Mouse (Mus musculus): Measurements from ENCODE around the gene Lrrc61. TPM values are rescaled to one million over a fixed set of nuclear protein-coding genes. Genes with fewer than 3 reads are reported as not detected.

Lrrc61 gene
- polyA plus RNA-seq, 1 experiment from 2014 or later: 8.6 TPM

GRCm38 (mm10) chr6:48593158-48594042 lies 38.8 kb downstream of the Lrrc61 start, which contains the start of the genes Repin1 and Gm44965:
TSS of gene Repin1 (plus strand) at chr6:48593883.
TSS of gene Gm44965 (plus strand) at chr6:48593941.
- ATAC-seq (ENCODE audit: insufficient number of reproducible peaks, low FRiP score): peak; percentile 93

GRCm38 (mm10) chr6:48594043-48594738 lies 39.6 kb downstream of the Lrrc61 start:
- under 1% methylated on average over 39 of the region's 41 CpGs for WGBS
- peak; percentile 44 for ATAC-seq (ENCODE audit: insufficient number of reproducible peaks, low FRiP score)
- peaks cover 42% of the 10 kb centered on the region for H3K36me3 ChIP-seq
- H3K4me1 ChIP-seq (replicated peaks): peaks cover 29% of the 10 kb centered on the region
- H3K4me2 ChIP-seq: peak overlapping the region; percentile 88
- H3K9ac ChIP-seq: peak overlapping the region; percentile 95
- H3K4me3 ChIP-seq: peak overlapping the region; percentile 92
- H3K27me3 ChIP-seq (replicated peaks): no peaks in the 10 kb centered on the region
- peaks cover 25% of the 10 kb centered on the region for H3K9me3 ChIP-seq (replicated peaks)
- H3K27ac ChIP-seq (ENCODE audit: poor library complexity, severe bottlenecking): peak overlapping the region; percentile 93

More at GRCm38 (mm10) chr6:48593158-48594042, 38.8 kb downstream of the Lrrc61 start, which contains the start of the genes Repin1 and Gm44965:
- 9% methylated on average over 44 of the region's 45 CpGs for WGBS
- Histone ChIP-seq H3K9me3 (replicated peaks) (peaks cover 25% of the 10 kb centered on the region), H3K4me1 (replicated peaks) (peaks cover 33% of the 10 kb centered on the region), H3K27me3 (replicated peaks) (no peaks in the 10 kb centered on the region), H3K27ac (ENCODE audit: poor library complexity, severe bottlenecking) (peak within 1 kb of the TSS; percentile 93), H3K4me3 (peak within 1 kb of the TSS; percentile 92), H3K4me2 (peak within 1 kb of the TSS; percentile 88), H3K9ac (peak within 1 kb of the TSS; percentile 95), H3K36me3 (peaks cover 34% of the 10 kb centered on the region)

- H3K9me3 ChIP-seq (replicated peaks): peaks cover 25% of the 10 kb centered on the region
Observed at GRCm38 (mm10) chr6:48595278-48595677, 40.7 kb downstream of the Lrrc61 start.

GRCm38 (mm10) chr6:48596545-48597232 lies 42.1 kb downstream of the Lrrc61 start:
- no peak for ATAC-seq (ENCODE audit: insufficient number of reproducible peaks, low FRiP score)
- Histone ChIP-seq H3K9ac (no peak overlapping the region), H3K36me3 (peaks cover 53% of the 10 kb centered on the region), H3K4me1 (replicated peaks) (peaks cover 24% of the 10 kb centered on the region), H3K4me3 (no peak overlapping the region), H3K27me3 (replicated peaks) (no peaks in the 10 kb centered on the region), H3K9me3 (replicated peaks) (peaks cover 25% of the 10 kb centered on the region), H3K4me2 (no peak overlapping the region), H3K27ac (ENCODE audit: poor library complexity, severe bottlenecking) (no peak overlapping the region)
- 91% methylated on average over 45 of the region's 45 CpGs for WGBS

More at GRCm38 (mm10) chr6:48595278-48595677, 40.7 kb downstream of the Lrrc61 start:
- Histone ChIP-seq H3K27ac (ENCODE audit: poor library complexity, severe bottlenecking) (no peak overlapping the region), H3K4me2 (peak overlapping the region; percentile 88), H3K27me3 (replicated peaks) (no peaks in the 10 kb centered on the region), H3K4me1 (replicated peaks) (peaks cover 19% of the 10 kb centered on the region), H3K4me3 (peak overlapping the region; percentile 92), H3K9ac (peak overlapping the region; percentile 95; the same call in 1 of the 2 replicates), H3K36me3 (peaks cover 52% of the 10 kb centered on the region)
- no peak for ATAC-seq (ENCODE audit: insufficient number of reproducible peaks, low FRiP score)
- 67% methylated on average over 1 of the region's 1 CpGs for WGBS

DNA sequence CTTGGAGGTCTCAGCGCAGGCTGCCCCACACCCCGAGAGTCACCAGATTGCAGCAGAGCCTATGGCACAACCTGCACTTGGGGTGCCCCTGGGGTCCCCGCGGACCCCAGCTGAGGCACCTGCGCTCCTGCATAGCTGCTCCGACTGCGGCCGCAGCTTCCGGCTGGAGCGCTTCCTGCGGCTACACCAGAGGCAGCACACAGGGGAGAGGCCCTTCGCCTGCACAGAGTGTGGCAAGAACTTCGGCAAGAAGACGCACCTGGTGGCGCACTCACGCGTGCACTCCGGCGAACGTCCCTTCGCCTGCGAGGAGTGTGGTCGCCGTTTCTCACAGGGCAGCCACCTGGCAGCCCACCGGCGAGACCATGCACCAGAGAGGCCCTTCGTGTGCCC lies 42.6 kb downstream of the Lrrc61 start:
- no peak overlapping the region for H3K4me3 ChIP-seq

GRCm38 (mm10) chr6:48600594-48600993 lies 46.0 kb downstream of the Lrrc61 start:
- peaks cover 25% of the 10 kb centered on the region for H3K9me3 ChIP-seq (replicated peaks)
- H3K27me3 ChIP-seq (replicated peaks): no peaks in the 10 kb centered on the region
- peaks cover 50% of the 10 kb centered on the region for H3K36me3 ChIP-seq
- ATAC-seq (ENCODE audit: insufficient number of reproducible peaks, low FRiP score): no peak
- no peak overlapping the region for H3K4me3 ChIP-seq
- no peak overlapping the region for H3K4me2 ChIP-seq
- peaks cover 15% of the 10 kb centered on the region for H3K4me1 ChIP-seq (replicated peaks)
- 0 out of 2 replicates have a peak overlapping the region, but pooled peaks have one; percentile 79 for H3K9ac ChIP-seq
- WGBS: 82% methylated on average over 1 of the region's 1 CpGs
- no peak overlapping the region for H3K27ac ChIP-seq (ENCODE audit: poor library complexity, severe bottlenecking)

More for the DNA sequence above, 42.6 kb downstream of the Lrrc61 start:
- Histone ChIP-seq H3K27ac (ENCODE audit: poor library complexity, severe bottlenecking) (no peak overlapping the region), H3K36me3 (peaks cover 53% of the 10 kb centered on the region), H3K9me3 (replicated peaks) (peaks cover 25% of the 10 kb centered on the region), H3K9ac (no peak overlapping the region), H3K27me3 (replicated peaks) (no peaks in the 10 kb centered on the region), H3K4me2 (no peak overlapping the region), H3K4me1 (replicated peaks) (peaks cover 24% of the 10 kb centered on the region)
- 94% methylated on average over 27 of the region's 27 CpGs for WGBS
- no peak for ATAC-seq (ENCODE audit: insufficient number of reproducible peaks, low FRiP score)

GRCm38 (mm10) chr6:48601271-48602079 lies 46.9 kb downstream of the Lrrc61 start, which contains the start of gene Zfp775:
TSS of gene Zfp775 (plus strand) at chr6:48602063.
- Histone ChIP-seq H3K36me3 (peaks cover 41% of the 10 kb centered on the region), H3K27me3 (replicated peaks) (no peaks in the 10 kb centered on the region), H3K27ac (ENCODE audit: poor library complexity, severe bottlenecking) (peak within 1 kb of the TSS; percentile 74), H3K4me1 (replicated peaks) (peaks cover 13% of the 10 kb centered on the region), H3K9ac (peak within 1 kb of the TSS; percentile 86), H3K4me3 (peak within 1 kb of the TSS; percentile 71), H3K9me3 (replicated peaks) (peaks cover 20% of the 10 kb centered on the region), H3K4me2 (peak within 1 kb of the TSS; percentile 85)
- WGBS: 4% methylated on average over 42 of the region's 42 CpGs
- ATAC-seq (ENCODE audit: insufficient number of reproducible peaks, low FRiP score): peak; percentile 99

GRCm38 (mm10) chr6:48602080-48602741 lies 47.6 kb downstream of the Lrrc61 start:
- ATAC-seq (ENCODE audit: insufficient number of reproducible peaks, low FRiP score): peak; percentile 74
- Histone ChIP-seq H3K4me2 (peak overlapping the region; percentile 85), H3K36me3 (peaks cover 34% of the 10 kb centered on the region), H3K4me3 (peak overlapping the region; percentile 71), H3K4me1 (replicated peaks) (peaks cover 13% of the 10 kb centered on the region), H3K9me3 (replicated peaks) (peaks cover 12% of the 10 kb centered on the region), H3K27ac (ENCODE audit: poor library complexity, severe bottlenecking) (peak overlapping the region; percentile 74), H3K9ac (peak overlapping the region; percentile 86), H3K27me3 (replicated peaks) (no peaks in the 10 kb centered on the region)
- WGBS: under 1% methylated on average over 28 of the region's 28 CpGs

GRCm38 (mm10) chr6:48608124-48608523 lies 53.5 kb downstream of the Lrrc61 start:
- H3K27me3 ChIP-seq (replicated peaks): no peaks in the 10 kb centered on the region
- no peak for ATAC-seq (ENCODE audit: insufficient number of reproducible peaks, low FRiP score)
- no peak overlapping the region for H3K4me2 ChIP-seq
- WGBS: 73% methylated on average over 2 of the region's 2 CpGs
- H3K9ac ChIP-seq: no peak overlapping the region
- peaks cover 3% of the 10 kb centered on the region; the same call in 1 of the 2 replicates for H3K36me3 ChIP-seq
- H3K9me3 ChIP-seq (replicated peaks): no peaks in the 10 kb centered on the region
- no peak overlapping the region for H3K27ac ChIP-seq (ENCODE audit: poor library complexity, severe bottlenecking)
- H3K4me3 ChIP-seq: no peak overlapping the region
- peaks cover 9% of the 10 kb centered on the region for H3K4me1 ChIP-seq (replicated peaks)

Measured in heart, embryonic 12.5 days (tissue).